Mouse (Mus musculus): ENCODE data around the gene Wwox. TPM values are rescaled to one million over a fixed set of nuclear protein-coding genes. Genes with fewer than 3 reads are reported as not detected.

Wwox gene
- polyA plus RNA-seq, 1 experiment from 2014 or later, result 13.3 TPM

DNA sequence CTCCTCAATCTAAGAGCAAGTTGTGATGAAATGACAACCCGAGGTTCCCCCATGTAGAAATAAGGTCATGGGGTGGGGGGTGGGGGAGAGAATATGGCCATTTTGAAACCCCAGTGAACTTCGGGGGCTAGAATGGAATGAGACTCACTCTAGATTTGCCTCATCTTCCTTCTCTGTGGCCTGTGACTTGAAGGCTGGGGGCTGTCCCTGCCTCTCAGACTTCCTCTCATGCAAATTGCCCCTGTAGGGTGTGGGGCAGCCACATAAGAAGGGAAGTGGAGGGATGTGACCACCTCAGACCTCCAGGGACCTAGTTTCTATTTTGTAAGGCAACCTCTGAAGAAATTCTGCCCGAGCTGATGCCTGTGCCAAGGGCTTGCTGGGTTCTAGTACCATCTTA, 958.5 kb downstream of the Wwox start:
- no peak for ATAC-seq
- Histone ChIP-seq H3K4me1 (ENCODE audit: control insufficient read depth, insufficient read depth, low read length) (no peaks in the 10 kb centered on the region), H3K27me3 (ENCODE audit: control insufficient read depth, insufficient read depth, low read depth, low read length) (no peaks in the 10 kb centered on the region), H3K9me3 (replicated peaks; ENCODE audit: control insufficient read depth, low read length, poor library complexity, severe bottlenecking) (no peaks in the 10 kb centered on the region), H3K36me3 (ENCODE audit: control insufficient read depth, insufficient read depth, low read length) (no peaks in the 10 kb centered on the region), H3K4me2 (ENCODE audit: low read length) (no peak overlapping the region), H3K4me3 (ENCODE audit: low read depth, low read length) (no peak overlapping the region), H3K27ac (ENCODE audit: low read length) (no peak overlapping the region), H3K9ac (ENCODE audit: low read depth, low read length) (no peak overlapping the region)
- whole genome bisulfite sequencing, result 89% methylated on average over 3 of the region's 3 CpGs

DNA sequence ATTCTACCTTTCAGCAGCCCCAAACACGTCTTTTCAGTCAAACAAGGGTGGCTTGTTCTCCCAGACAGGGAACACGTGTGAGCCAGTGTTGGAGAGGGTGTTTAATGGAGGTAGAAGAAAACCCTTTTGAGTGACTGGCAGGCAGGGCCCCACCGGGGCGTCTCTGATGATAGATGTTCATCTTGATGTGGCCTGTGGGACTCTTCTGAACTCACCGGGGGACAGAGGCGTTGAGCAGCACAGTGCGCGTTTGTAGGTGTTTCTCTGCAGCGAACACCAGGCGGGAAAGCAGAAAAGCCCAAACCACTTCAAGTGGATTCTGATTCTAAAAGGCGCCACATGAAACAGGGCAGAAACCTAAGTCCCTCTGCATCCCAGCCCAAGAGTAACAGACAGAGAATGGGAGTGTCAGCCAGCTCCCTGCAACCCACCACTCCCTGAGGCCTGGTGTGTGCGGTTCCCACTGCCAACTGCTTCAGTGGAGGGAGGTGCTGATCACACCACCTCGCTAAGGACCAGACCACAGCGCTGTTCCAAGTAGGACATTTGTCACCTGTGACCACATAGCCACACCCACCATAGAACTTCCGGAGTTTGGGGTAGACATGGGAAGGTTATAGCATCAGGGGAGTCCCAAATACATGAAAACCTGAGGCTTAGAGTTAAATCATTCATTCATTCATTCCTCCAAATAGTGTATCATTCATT, 960.7 kb downstream of the Wwox start:
- Histone ChIP-seq H3K9ac (ENCODE audit: low read depth, low read length) (no peak overlapping the region), H3K36me3 (ENCODE audit: control insufficient read depth, insufficient read depth, low read length) (no peaks in the 10 kb centered on the region), H3K4me1 (ENCODE audit: control insufficient read depth, insufficient read depth, low read length) (no peaks in the 10 kb centered on the region), H3K9me3 (replicated peaks; ENCODE audit: control insufficient read depth, low read length, poor library complexity, severe bottlenecking) (no peaks in the 10 kb centered on the region), H3K4me2 (ENCODE audit: low read length) (no peak overlapping the region), H3K27me3 (ENCODE audit: control insufficient read depth, insufficient read depth, low read depth, low read length) (no peaks in the 10 kb centered on the region), H3K4me3 (ENCODE audit: low read depth, low read length) (no peak overlapping the region), H3K27ac (ENCODE audit: low read length) (no peak overlapping the region)
- no peak for ATAC-seq
- 79% methylated on average over 15 of the region's 15 CpGs for WGBS

Other genes with a start within 250 kb of the Wwox start
- 66.0 and 66.6 TPM in 2 replicates for gene Vat1l, start 234.0 kb upstream of the Wwox start, polyA plus RNA-seq (2015; fragmentation: Nextera tagmentation; extraction: Ambion mirVana)
- gene Clec3a, start 21.6 kb upstream of the Wwox start, polyA plus RNA-seq (2015; fragmentation: Nextera tagmentation; extraction: Ambion mirVana), result not detected in 2 replicates

Measured in midbrain, embryonic 16.5 days (tissue).